Mouse (Mus musculus): ENCODE data around the gene Fkbp6. TPM values are rescaled to one million over a fixed set of nuclear protein-coding genes. Genes with fewer than 3 reads are reported as not detected.
"Not testable (repeated sequence)": the region's sequence is repeated elsewhere in the genome, so short reads cannot be mapped to it uniquely, and the experiment has no call there.

The Fkbp6 gene
- polyA plus RNA-seq, 1 experiment from 2014 or later, result 0.34 TPM

DNA sequence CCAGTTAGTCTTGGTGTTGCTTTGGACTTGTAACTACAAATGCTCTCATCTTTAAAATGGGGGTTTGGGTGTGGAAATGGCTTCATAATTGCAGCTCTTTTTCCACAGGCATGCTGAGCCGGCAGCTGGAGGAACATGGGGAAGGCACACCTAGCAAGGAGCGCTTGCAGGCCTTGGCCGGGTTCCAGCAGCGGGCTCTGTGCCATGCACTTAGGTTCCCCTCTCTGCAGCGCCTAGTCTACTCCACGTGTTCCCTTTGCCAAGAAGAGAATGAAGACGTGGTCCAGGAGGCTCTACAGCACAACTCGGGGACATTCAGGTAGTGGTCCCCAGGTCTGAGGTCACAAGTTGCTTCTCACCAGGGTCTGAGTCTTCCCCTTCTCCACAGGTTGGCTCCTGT is 25.3 kb upstream of the Fkbp6 start:
- no peak for ATAC-seq
- Histone ChIP-seq H3K4me3 (ENCODE audit: low read depth, low read length) (no peak overlapping the region), H3K27ac (ENCODE audit: low read length) (no peak overlapping the region), H3K9ac (ENCODE audit: low read depth, low read length) (no peak overlapping the region), H3K4me1 (ENCODE audit: control insufficient read depth, insufficient read depth, low read length) (peaks cover 10% of the 10 kb centered on the region), H3K27me3 (ENCODE audit: control insufficient read depth, insufficient read depth, low read depth, low read length) (no peaks in the 10 kb centered on the region), H3K36me3 (ENCODE audit: control insufficient read depth, insufficient read depth, low read length) (peaks cover 54% of the 10 kb centered on the region), H3K4me2 (ENCODE audit: low read length) (no peak overlapping the region), H3K9me3 (replicated peaks; ENCODE audit: control insufficient read depth, low read length, poor library complexity, severe bottlenecking) (no peaks in the 10 kb centered on the region)
- WGBS, result 83% methylated on average over 8 of the region's 8 CpGs

DNA sequence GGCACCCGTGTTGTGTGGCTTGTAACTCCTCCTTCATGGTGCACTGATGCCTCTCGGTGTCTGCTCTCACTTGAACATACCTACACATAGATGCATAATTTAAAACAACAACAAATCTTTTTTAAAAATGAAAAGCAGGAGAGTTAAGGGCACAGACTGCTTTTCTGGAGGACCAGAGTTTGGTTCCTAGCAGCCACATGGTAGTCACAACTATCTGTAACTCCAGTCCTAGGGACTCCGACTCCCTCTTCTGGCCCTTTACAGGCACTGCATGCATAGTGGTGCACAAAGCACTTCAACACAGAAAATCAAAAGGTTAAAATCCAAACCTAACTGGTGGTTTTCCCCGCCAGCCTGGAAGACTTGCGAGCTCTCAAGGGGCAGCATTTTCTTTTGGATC is 23.8 kb upstream of the Fkbp6 start:
- 98% methylated on average over 5 of the region's 5 CpGs for WGBS
- H3K27ac ChIP-seq (ENCODE audit: low read length), result no peak overlapping the region
- no peak overlapping the region for H3K9ac ChIP-seq (ENCODE audit: low read depth, low read length)
- H3K9me3 ChIP-seq (replicated peaks; ENCODE audit: control insufficient read depth, low read length, poor library complexity, severe bottlenecking), result no peaks in the 10 kb centered on the region
- no peak overlapping the region for H3K4me2 ChIP-seq (ENCODE audit: low read length)
- no peak overlapping the region for H3K4me3 ChIP-seq (ENCODE audit: low read depth, low read length)
- H3K27me3 ChIP-seq (ENCODE audit: control insufficient read depth, insufficient read depth, low read depth, low read length), result no peaks in the 10 kb centered on the region
- no peak for ATAC-seq
- peaks cover 41% of the 10 kb centered on the region for H3K36me3 ChIP-seq (ENCODE audit: control insufficient read depth, insufficient read depth, low read length)
- H3K4me1 ChIP-seq (ENCODE audit: control insufficient read depth, insufficient read depth, low read length), result peaks cover 12% of the 10 kb centered on the region

DNA sequence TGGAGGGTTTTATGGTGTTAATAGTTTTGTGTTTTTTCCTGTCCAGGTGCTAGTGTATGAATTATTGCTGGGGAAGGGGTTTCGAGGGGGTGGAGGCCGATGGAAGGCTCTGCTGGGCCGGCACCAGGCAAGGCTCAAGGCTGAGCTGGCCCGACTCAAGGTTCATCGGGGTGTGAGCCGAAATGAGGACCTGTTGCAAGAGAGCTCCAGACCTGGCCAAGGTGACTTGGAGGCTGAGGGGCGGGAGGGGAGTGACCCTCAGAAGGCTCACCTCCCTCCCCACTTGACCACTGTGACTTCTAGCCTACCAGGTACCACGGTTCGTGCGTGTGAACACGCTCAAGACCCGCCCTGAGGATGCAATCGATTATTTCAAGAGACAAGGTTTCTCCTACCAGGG is 21.4 kb upstream of the Fkbp6 start:
- H3K36me3 ChIP-seq (ENCODE audit: control insufficient read depth, insufficient read depth, low read length), result peaks cover 30% of the 10 kb centered on the region
- 97% methylated on average over 13 of the region's 13 CpGs for WGBS
- no peaks in the 10 kb centered on the region for H3K9me3 ChIP-seq (replicated peaks; ENCODE audit: control insufficient read depth, low read length, poor library complexity, severe bottlenecking)
- no peaks in the 10 kb centered on the region for H3K27me3 ChIP-seq (ENCODE audit: control insufficient read depth, insufficient read depth, low read depth, low read length)
- H3K4me1 ChIP-seq (ENCODE audit: control insufficient read depth, insufficient read depth, low read length), result peaks cover 12% of the 10 kb centered on the region
- no peak overlapping the region for H3K27ac ChIP-seq (ENCODE audit: low read length)
- no peak overlapping the region for H3K9ac ChIP-seq (ENCODE audit: low read depth, low read length)
- no peak for ATAC-seq
- no peak overlapping the region for H3K4me3 ChIP-seq (ENCODE audit: low read depth, low read length)
- no peak overlapping the region; the same call in 1 of the 2 replicates for H3K4me2 ChIP-seq (ENCODE audit: low read length)

DNA sequence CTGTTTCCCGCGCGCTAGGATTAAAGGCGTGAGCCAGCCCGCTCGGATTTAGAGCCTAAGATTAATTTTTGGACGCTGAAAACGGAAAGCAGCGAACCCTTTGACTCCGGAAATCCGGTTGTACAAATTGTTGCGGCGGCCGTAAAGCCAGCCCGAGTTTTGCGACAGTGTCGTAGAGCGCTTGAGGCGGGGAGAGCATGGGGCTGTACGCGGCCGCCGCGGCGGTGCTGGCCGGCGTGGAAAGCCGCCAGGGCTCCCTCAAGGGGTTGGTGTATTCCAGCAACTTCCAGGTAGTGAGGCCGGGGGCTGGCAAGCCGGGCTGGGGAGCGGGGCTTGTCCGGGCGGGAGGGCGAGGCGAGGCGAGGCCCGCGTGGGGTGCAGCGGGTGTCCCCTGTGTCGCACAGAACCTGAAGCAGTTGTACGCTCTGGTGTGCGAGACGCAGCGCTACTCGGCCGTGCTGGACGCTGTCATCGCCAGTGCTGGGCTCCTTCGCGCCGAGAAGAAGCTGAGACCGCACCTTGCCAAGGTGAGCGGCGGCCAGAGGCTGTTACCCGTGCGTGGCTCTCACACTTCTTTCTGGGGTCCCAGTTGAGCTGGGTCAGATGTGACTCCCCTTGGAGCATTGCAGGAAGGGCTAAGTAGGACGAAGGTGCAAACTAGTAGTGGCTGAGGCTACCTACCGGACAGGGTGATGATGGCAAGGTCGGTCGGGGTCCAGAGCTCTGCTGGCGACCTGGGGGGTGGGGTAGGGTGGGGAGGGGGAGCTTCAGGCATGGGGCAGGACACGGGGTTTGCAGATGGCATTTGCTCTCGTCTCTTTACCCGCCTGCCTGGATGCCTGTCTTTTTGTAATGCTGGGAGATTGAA is 20.2 kb upstream of the Fkbp6 start, which contains the start of gene Nsun5:
Nsun5 (plus strand) TSS at position 167 of the 868 bp plus-strand sequence.
- peak; percentile 67 for ATAC-seq
- Histone ChIP-seq H3K4me3 (ENCODE audit: low read depth, low read length) (peak within 1 kb of the TSS; percentile 89), H3K27ac (ENCODE audit: low read length) (peak within 1 kb of the TSS; percentile 47), H3K4me2 (ENCODE audit: low read length) (peak within 1 kb of the TSS; percentile 91), H3K27me3 (ENCODE audit: control insufficient read depth, insufficient read depth, low read depth, low read length) (no peaks in the 10 kb centered on the region; the same call in 1 of the 2 replicates), H3K4me1 (ENCODE audit: control insufficient read depth, insufficient read depth, low read length) (peaks cover 12% of the 10 kb centered on the region), H3K9ac (ENCODE audit: low read depth, low read length) (peak within 1 kb of the TSS; percentile 92), H3K9me3 (replicated peaks; ENCODE audit: control insufficient read depth, low read length, poor library complexity, severe bottlenecking) (no peaks in the 10 kb centered on the region), H3K36me3 (ENCODE audit: control insufficient read depth, insufficient read depth, low read length) (peaks cover 19% of the 10 kb centered on the region)
- whole genome bisulfite sequencing, result under 1% methylated on average over 61 of the region's 64 CpGs

DNA sequence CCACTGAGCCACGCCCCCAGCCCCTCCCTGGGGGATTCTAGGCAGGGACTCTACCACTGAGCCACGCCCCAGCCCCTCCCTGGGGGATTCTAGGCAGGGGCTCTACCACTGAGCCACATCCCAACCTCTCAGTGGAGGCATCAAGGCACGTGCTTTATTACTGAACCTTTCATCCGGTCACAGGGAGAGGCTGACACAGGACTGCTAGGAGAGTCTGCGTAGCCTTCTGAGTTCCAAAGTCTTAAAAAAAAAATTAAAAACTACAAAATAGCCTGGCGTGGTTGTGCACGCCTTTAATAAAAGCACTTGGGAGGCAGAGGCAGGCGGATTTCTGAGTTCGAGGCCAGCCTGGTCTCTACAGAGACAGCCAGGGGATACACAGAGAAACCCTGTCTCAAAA is 19.4 kb upstream of the Fkbp6 start:
- not testable (repeated sequence) for H3K9me3 ChIP-seq (replicated peaks; ENCODE audit: control insufficient read depth, low read length, poor library complexity, severe bottlenecking); H3K27ac ChIP-seq (ENCODE audit: low read length); H3K27me3 ChIP-seq (ENCODE audit: control insufficient read depth, insufficient read depth, low read depth, low read length); ATAC-seq
- peak overlapping the region; percentile 92 for H3K9ac ChIP-seq (ENCODE audit: low read depth, low read length)
- peaks cover 16% of the 10 kb centered on the region for H3K36me3 ChIP-seq (ENCODE audit: control insufficient read depth, insufficient read depth, low read length)
- peaks cover 12% of the 10 kb centered on the region for H3K4me1 ChIP-seq (ENCODE audit: control insufficient read depth, insufficient read depth, low read length)
- peak overlapping the region; percentile 89 for H3K4me3 ChIP-seq (ENCODE audit: low read depth, low read length)
- peak overlapping the region; percentile 67 for H3K4me2 ChIP-seq (ENCODE audit: low read length)
- 67% methylated on average over 9 of the region's 9 CpGs for WGBS

DNA sequence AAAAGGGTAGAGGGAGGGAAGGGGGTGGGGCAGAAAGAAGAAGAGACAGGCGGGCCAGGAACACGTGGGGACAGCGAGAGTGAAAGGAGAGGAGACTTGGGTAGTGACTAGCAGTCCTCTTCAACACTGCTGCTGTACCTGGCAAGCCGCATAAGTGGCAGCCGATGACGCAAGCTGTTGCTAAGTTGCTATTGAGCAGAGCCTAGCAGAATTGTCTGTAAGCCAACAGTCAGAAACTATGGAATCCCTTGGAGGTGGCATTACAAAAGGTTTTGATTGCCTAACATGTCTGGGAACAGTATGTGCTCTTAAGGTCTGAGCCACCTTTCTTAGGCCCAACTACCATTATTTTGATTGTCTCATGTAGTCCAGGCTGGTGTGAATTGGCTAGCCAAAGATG is 18.5 kb upstream of the Fkbp6 start:
- WGBS, result 78% methylated on average over 6 of the region's 6 CpGs
- no peak overlapping the region for H3K4me3 ChIP-seq (ENCODE audit: low read depth, low read length)
- H3K9ac ChIP-seq (ENCODE audit: low read depth, low read length), result no peak overlapping the region
- no peaks in the 10 kb centered on the region for H3K9me3 ChIP-seq (replicated peaks; ENCODE audit: control insufficient read depth, low read length, poor library complexity, severe bottlenecking)
- H3K4me1 ChIP-seq (ENCODE audit: control insufficient read depth, insufficient read depth, low read length), result peaks cover 12% of the 10 kb centered on the region
- H3K27me3 ChIP-seq (ENCODE audit: control insufficient read depth, insufficient read depth, low read depth, low read length), result no peaks in the 10 kb centered on the region; the same call in 1 of the 2 replicates
- H3K4me2 ChIP-seq (ENCODE audit: low read length), result no peak overlapping the region
- no peak for ATAC-seq
- H3K27ac ChIP-seq (ENCODE audit: low read length), result no peak overlapping the region
- H3K36me3 ChIP-seq (ENCODE audit: control insufficient read depth, insufficient read depth, low read length), result peaks cover 9% of the 10 kb centered on the region

DNA sequence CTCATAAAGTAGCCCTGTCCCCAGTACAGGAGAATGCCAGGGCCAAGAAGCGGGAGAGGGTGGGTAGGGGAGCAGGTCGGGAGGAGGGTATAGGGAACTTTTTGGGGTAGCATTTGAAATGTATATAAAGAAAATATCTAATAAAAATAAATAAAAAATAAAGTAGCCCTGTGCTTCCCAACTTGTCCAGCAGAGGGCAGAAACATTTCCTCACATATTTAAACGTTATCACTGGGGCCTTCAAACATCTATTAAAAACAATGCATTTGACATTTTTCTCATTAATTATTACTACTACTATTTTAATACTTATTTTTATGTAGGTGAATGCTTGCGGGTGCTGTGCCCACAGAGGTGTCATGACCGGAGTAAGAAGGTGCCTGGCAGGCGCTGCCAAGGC is 18.0 kb upstream of the Fkbp6 start:
- peaks cover 12% of the 10 kb centered on the region for H3K4me1 ChIP-seq (ENCODE audit: control insufficient read depth, insufficient read depth, low read length)
- no peaks in the 10 kb centered on the region for H3K9me3 ChIP-seq (replicated peaks; ENCODE audit: control insufficient read depth, low read length, poor library complexity, severe bottlenecking)
- H3K4me3 ChIP-seq (ENCODE audit: low read depth, low read length), result no peak overlapping the region
- no peak overlapping the region for H3K27ac ChIP-seq (ENCODE audit: low read length)
- peaks cover 6% of the 10 kb centered on the region; the same call in 1 of the 2 replicates for H3K36me3 ChIP-seq (ENCODE audit: control insufficient read depth, insufficient read depth, low read length)
- no peak overlapping the region for H3K9ac ChIP-seq (ENCODE audit: low read depth, low read length)
- 58% methylated on average over 6 of the region's 6 CpGs for WGBS
- H3K4me2 ChIP-seq (ENCODE audit: low read length), result no peak overlapping the region
- no peak for ATAC-seq
- H3K27me3 ChIP-seq (ENCODE audit: control insufficient read depth, insufficient read depth, low read depth, low read length), result no peaks in the 10 kb centered on the region; the same call in 1 of the 2 replicates

DNA sequence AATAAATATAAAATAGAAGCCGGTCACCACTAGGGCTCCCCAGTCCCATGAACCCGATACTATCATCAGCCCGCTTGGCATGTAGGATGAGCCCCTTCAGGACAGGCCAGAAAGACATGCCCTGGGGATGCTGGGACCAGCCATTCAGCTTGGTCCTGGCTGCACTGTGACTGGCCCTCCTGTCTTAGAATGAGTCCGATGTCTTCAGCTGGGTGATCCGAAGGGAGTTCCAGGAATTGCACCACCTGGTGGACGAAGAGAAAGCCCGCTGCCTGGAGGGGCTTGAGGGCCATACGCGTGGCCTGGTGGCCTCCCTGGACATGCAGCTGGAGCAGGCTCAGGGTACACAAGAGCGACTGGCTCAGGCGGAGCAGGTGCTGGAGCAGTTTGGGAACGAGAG is 13.7 kb upstream of the Fkbp6 start:
- ATAC-seq, result no peak

DNA sequence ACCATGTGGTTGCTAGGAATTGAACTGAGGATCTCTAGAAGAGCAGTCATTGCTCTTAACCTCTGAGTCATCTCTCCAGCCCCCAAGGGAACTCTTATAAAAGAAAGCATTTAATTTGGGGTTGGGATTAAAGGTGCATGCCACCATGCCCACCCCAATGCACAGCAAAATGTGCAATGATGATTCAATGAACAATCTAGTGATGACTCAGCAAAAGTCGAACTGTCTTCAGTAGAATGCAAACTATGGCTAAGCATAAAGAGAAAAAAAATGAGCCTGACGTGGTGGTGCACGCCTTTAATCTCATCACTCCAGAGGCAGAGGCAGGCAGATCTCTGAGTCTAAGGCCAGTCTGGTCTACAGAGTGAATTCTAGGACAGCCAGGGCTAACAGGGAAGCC is 12.7 kb upstream of the Fkbp6 start:
- Histone ChIP-seq H3K27ac (ENCODE audit: low read length) (no peak overlapping the region), H3K4me3 (ENCODE audit: low read depth, low read length) (no peak overlapping the region), H3K27me3 (ENCODE audit: control insufficient read depth, insufficient read depth, low read depth, low read length) (no peaks in the 10 kb centered on the region; the same call in 1 of the 2 replicates), H3K4me2 (ENCODE audit: low read length) (no peak overlapping the region), H3K36me3 (ENCODE audit: control insufficient read depth, insufficient read depth, low read length) (no peaks in the 10 kb centered on the region), H3K9ac (ENCODE audit: low read depth, low read length) (no peak overlapping the region), H3K9me3 (replicated peaks; ENCODE audit: control insufficient read depth, low read length, poor library complexity, severe bottlenecking) (no peaks in the 10 kb centered on the region), H3K4me1 (ENCODE audit: control insufficient read depth, insufficient read depth, low read length) (no peaks in the 10 kb centered on the region)
- no peak for ATAC-seq
- 93% methylated on average over 3 of the region's 3 CpGs for WGBS

More for the DNA sequence above, 13.7 kb upstream of the Fkbp6 start:
- Histone ChIP-seq H3K36me3 (ENCODE audit: control insufficient read depth, insufficient read depth, low read length) (no peaks in the 10 kb centered on the region), H3K9ac (ENCODE audit: low read depth, low read length) (no peak overlapping the region), H3K4me2 (ENCODE audit: low read length) (no peak overlapping the region), H3K27ac (ENCODE audit: low read length) (no peak overlapping the region), H3K4me3 (ENCODE audit: low read depth, low read length) (no peak overlapping the region), H3K4me1 (ENCODE audit: control insufficient read depth, insufficient read depth, low read length) (no peaks in the 10 kb centered on the region), H3K27me3 (ENCODE audit: control insufficient read depth, insufficient read depth, low read depth, low read length) (no peaks in the 10 kb centered on the region; the same call in 1 of the 2 replicates), H3K9me3 (replicated peaks; ENCODE audit: control insufficient read depth, low read length, poor library complexity, severe bottlenecking) (no peaks in the 10 kb centered on the region)
- WGBS, result 21% methylated on average over 12 of the region's 12 CpGs

Data from midbrain, embryonic 16.5 days (tissue).